Mouse (Mus musculus) testis, postnatal 10 days (tissue): ENCODE results near the gene Olfr288.

Experiments used
- DNase-seq: peaks from one replicate; pipeline ENCODE4 v3.0.0; 2021; ENCODE audit warnings: low spot score

Gene Olfr288

DNA sequence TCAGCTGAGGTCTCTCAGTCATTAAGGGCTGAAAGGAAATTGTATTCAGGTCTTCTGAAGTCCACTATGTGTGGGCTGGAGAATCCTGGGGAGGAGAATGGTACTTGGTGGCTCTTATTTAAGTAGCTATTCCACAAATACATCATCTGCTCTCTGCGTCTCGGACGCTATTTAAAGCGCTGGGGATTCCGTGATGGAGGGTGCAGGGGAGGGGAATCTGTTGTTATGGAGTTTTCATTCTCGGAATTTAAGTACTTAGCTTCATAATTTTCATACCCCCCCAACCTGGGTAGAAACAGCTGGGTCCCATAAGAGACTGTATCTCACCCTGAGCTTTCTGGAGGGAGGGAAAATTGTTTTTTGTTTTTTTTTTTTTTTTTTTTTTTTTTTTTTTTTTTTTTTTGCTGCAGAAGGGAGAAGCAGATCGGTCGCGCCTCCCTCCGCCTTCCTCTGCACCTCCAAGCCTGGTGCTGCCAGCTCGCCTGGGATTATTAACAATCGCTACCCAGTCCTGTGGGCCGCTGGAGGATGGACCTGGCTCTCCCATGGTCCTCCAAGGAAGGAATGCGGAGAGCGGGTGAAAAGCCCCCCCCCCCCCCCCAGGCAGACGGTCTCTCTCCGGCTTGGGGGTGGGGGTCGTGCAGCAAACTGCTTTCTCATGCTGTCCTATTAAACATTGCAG is 28.2 kb downstream of the Olfr288 start, which contains the start of gene Ccdc184:
Gene Ccdc184 (plus strand): TSS at position 196 of the 682 bp plus-strand sequence.
- no peak for DNase-seq

DNA sequence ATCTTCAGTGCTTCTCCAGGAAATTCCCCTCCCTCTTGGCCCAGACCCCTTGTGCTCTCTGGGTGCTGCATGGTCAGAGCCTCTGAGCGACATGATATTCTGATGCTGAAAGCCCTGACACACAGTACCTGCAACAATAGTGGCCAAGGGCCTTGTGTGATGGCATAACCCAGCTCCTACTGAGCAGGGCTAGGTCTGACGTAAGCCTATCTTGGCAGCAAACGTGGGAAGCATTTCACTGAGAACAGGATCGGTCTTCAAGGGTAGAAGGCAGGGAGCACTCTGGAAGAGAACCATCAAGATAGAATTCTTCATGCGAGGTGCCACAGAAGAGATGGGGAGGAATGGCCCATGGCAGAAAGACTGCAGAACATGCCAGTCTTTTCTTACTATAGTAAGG is 29.8 kb downstream of the Olfr288 start, which contains the start of gene Asb8:
Gene Asb8 (minus strand): TSS at position 101 of the 400 bp plus-strand sequence.
- DNase-seq, result no peak

DNA sequence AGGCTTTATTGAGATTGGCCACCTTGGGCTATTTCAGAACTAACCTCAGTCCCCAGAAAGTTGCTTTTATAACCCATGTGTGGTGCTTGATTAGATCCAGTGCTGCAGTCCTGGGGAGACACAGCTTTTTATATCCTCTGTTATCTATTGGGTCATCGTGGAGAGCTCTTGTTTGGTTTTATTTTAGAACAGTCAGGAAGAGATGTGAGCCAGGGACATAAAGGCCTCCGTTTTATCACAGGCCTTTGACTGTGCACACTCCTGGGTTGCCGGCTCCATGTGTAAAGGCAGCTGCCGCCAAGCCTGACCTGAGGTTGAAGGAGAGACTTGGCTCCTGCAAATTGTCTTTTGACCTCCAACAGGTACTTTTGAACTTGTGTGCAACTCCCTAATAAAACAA is 32.8 kb downstream of the Olfr288 start:
- no peak for DNase-seq

DNA sequence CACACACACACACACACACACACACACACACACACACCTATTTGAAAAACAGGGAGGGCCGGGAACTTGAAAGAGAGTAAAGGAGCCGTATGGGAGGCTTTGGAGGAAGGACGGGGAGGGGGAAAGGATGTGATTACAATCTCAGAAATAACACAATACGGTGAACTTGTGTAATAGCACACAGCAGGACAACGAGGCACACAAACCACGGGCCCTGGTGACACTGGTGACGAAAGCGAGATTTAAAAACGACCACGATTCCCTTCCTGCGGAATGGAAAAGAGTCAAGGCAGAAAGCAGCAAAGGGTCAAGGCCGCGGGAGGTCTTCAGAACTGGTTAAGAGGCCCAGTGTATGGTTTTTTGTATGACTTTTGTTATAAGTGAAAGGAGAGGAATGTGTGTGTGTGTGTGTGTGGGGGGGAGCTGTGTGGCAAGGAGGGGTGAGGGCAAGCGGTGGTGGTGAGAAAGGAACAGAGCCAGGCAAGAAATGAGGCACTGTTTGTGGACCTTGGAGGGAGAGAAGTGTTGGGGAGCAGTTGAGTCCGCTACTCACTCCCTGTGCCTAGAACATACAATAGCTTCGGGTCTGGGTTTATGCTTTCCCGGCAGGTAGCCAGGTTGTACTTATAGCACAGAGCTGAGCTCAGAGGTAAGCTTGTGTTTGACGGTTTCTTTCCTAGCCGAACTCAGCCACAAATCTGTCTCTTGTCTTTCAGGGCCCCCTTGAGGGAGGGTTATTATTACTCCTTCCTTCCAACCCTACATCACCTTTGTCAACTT is 34.1 kb downstream of the Olfr288 start:
- DNase-seq, result no peak

DNA sequence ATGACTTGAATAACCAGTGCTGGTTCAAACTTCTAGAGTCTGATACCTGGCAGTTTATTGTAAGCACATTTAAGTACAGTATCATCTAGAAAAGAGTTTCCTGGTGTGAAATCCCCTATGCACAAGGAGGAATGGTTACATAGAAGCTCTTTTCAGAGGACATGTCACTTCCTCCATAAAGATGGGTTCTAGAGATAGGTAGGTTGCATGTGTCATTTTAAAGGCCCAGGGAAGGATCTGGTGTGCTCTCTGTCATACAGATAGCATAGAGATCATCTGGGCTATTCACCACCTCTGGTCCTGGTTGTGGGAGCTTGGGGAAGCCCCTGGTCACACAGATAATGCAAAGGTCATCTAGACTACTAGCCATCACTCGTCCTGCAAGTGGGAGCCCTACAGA is 38.1 kb downstream of the Olfr288 start:
- DNase-seq, result no peak

DNA sequence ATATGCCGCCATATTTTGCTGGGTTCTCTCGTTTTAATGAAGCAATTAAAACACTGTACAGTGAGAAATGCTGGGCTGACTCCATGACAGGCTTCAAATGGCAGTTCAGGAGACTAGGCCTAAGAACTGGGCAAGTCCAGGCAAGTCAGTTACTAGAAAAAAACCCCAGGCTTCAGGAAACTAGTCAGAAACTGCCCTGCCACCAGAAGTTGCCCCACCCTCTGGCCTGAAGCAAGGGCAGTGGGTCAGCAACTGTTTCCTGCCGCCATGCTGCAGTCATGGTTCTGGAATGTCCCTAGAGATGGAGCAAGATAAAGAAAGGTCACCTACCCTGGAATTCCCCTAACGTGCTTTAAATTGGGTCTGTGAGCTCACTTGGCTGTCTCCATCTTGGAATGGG is 39.4 kb downstream of the Olfr288 start:
- no peak for DNase-seq

DNA sequence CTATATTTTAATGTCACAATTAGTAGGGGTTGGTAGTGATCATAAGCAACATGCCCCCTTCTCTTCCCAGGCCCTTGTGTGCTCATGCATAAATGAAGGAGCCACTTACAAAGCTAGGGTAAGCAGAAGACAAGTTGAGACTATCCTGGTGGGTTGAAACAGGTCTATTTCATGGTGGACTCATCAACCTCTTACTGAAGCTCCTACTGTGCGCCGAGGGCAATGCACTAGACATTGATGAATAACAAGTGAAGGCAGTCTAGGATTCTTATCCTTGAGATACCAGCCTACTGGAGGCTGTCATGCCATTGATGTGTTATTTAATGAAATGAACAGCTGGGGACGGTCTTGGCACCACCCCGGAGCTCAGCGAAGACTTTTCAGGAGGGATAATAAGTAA is 40.1 kb downstream of the Olfr288 start:
- no peak for DNase-seq

DNA sequence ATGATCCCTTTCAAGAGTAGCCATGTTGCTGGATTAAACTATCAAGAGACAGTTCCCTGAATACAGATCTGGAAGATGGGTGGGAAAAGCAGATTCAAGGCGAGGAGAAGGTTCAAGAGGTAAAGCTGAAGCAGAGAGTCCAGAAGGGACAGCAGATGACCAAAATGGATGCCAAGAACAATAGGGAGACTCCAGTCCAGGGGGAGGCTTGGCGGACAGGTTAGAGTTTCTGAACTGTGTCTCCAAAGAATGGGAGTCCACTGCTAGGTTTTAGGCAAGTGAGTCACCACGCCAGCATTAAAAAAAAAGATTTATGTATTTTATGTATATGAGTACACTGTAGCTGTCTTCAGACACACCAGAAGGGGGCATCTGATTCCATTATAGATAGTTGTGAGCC is 40.7 kb downstream of the Olfr288 start:
- no peak for DNase-seq

DNA sequence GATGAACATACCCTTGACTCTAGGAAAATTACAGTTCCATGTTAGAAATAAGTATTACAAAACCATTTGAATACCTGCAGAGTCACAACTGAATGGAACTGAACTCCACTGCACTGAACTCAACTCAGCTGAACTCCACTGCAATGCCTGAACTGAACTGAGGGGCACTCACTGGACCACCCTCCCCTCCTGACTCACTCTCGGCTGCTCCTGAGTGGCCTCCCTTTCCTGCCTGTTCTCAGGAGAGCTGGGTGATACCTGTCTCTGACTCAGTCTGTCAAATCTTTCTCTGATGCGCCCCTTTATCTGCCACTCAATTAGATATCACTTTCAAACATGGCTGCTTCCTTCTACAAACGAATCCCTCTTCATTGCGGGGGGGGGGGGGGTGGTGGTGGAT is 41.2 kb downstream of the Olfr288 start:
- no peak for DNase-seq

DNA sequence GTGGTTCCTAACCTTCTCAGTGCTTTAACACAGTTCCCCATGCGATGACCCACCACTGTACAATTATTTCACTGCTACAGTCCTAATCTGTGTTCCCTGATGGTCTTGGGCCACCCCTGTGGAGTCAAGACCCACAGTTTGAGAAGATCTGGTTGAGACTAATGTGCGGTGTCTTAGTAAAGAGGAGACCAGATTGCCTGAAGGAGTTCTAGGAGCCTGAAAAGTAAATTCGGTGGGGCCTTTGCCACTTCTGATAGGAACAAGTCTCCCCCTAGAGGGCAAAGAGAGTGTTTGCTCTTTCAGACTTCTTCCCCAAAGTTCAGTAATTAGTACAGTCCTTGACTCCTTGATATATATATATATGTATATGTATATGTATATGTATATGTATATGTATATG is 41.7 kb downstream of the Olfr288 start:
- DNase-seq, result no peak

DNA sequence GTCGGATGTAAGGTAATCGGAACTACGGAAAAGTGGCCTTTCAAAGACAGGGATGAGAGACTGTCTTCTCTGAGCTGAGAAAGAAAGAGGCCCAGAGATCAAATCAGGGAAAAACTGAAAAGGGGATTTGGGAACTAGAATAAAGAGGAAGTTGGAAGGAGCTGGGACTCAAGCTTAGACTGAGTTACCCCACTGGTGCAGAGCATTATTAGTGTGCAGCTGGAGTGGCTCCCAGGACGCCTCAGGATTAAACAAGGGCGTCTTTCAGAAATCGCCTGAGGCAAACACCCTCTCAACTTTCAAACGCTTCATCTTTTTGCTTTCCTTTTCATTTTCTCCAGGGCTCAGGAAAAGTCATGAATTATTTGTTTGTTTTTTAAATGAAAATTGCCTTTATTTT is 42.4 kb downstream of the Olfr288 start:
- DNase-seq, result no peak

DNA sequence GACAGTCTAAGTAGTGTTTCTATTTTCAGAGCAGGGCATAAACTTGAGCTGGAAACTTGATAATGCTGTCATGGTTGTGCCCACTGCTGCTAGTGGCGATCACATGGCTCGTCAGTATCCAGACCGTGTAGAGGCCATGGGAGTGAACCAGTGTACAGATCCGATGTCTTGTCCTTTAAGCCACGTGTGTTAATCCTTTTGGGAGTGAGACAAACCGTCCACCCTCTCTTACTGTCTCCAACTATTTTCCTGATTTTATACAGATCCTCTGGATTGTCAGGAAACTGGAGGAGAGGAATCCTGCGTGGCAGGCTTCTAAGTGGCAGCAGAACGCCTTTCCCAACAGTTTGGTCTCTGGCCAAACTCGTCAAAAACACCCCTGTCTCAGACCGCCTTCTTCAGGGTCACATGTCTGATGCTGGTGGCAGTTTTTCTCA is 46.2 kb downstream of the Olfr288 start:
- no peak for DNase-seq

DNA sequence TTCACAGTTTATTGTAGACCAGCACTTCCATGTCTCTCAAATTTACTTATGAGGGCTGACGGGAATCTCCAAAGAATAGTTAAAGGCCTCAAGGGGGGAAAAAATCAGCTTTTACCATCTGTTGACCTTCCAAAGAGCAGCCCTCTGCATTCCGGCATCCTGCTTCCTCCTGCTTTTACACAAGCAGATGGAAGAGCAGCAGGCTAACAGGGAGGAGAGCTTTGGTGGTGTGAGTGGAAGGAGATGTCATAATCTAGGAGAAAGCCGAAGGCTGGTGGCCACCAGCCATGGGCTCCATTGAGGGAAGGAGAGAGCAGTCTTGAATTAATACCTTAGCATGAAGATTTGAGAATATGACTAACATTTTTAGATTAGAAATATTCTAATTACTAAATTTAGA is 47.0 kb downstream of the Olfr288 start:
- no peak for DNase-seq

DNA sequence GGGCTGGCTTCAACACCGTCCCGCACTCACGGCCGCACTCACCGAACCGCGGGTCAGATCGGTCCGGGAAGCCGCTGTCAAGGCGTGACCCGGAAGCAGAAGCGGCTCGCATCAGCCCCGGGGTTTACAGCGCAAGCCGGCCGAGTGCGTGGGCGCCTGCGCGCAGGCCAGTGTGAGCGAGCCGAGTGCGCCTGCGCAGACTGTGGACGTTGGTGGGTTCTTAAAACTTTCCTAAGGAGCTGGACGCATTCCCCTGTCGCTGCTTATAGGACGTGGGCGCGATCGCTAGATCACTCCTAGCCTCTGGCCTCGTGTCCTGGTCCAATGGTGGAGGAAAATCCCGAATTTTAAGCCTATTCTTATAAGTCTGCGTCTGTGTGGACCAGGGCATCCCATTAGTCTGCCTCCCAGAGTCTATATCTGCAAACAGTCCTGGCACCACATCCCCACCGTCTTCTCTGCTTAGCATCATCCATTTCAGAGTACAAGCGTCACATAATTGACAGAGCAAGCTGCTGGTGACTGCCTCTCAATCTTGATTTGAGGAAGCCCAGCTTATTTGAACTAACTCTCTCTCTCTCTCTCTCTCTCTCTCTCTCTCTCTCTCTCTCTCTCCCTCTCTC is 49.7 kb downstream of the Olfr288 start:
- peak; percentile 95 for DNase-seq

DNA sequence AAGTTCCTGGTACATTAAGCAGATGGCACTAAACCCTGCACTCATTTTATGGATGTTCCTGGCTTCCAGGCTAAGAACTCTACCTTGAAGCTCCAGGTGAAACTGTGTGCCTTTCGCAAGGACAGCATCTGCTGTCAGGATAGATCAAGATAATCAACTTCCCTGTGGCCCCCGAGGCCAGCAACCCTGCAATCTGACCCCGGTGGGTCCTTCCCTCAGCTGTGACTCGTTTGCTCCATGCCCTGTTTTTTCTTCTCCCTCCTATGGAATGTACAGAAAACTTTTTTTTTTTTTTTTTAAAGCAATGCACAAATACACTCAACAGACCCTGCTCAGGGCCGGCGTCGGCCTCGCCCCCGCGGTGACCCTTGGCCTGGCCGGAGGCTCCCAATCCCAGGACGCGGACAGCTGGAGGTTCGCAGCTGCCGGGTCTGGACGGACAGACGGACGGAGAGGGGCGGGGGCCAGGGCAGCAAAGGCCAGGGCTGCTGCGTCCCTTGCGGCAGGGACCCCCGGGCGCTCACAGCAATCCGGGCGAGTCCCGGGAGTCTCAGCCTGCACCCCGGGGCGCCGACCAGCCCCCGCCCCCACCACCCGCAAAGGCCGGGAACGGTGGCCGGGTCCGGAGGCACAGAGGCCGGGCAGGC is 50.4 kb downstream of the Olfr288 start:
- DNase-seq, result peak; percentile 69

DNA sequence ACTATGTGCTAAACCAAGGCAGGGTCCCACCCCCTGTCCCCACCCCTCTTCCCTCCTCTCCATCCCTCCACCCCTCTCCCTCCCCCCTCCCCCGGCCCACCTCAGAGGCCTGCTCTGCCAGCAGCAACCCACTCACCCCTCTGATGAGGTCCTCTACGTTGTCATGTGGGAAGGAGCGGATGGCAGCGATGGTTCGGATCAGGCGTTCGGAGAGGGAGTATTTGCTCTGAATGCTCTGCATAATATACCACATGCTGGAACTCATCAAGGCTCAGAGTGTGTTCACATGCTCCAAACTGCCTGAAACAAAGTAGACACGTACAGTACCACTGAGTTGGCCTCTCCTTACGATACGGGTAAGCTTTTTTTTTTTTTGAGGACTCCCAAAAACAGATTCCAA is 52.8 kb downstream of the Olfr288 start:
- no peak for DNase-seq

DNA sequence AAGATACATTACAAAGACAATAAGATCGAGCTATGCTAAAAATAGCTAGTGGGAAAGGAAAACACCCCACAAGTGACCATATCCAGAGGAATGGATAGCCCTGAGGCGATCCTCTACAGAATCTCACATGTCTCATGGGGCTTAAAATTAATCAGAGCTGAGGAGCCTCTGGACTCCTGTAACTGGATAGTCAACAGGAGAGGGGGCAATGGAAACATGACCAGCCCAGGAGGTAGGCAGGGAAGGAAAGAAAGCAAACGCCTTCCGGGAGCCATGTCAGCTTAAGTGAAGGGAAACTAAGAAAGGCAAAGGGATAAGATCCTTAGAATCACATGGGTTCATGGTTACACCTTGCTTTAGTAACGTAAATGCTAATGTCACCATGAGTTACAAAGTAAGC is 54.5 kb downstream of the Olfr288 start:
- DNase-seq, result no peak

DNA sequence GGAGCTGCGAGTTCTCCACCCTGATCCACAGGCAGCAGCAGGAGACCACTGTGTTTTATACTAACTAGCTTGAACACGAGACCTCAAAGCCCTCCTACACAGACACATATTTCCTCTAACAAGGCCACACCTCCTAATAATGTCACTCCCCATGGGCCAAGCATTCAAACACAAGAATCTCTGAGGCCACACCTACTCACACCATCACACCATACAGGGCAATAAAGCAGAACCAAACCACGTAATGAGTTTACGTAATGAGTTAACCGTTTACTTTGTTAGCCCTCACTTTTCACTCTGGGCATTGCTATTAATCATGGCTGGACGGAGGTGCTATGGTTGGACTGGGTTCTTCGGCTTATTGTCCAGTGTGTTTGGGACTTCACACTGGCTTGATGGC is 55.6 kb downstream of the Olfr288 start:
- no peak for DNase-seq

DNA sequence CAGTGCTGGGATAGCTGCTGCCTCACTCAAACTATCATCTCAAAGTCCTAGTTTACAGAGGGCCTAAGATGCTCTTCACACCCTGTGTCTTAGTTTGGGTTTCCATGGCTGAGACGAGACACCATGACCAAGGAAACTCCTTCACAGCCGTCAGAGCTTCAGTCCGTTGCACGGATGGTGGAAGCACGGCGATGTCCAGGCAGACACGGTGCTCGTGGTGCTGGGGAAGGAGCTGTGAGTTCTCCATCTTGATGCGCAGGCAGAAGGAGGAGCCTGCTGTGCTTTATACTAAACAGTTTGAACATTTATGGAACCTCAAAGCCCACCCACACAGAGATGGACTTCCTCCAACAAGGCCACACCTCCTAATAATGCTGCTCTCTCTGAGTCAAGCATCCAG is 58.5 kb downstream of the Olfr288 start:
- DNase-seq, result no peak
